Mouse (Mus musculus) testis, postnatal 14 days (tissue): ENCODE results near the gene Ang2.
"Not testable (repeated sequence)": the region's sequence is repeated elsewhere in the genome, so short reads cannot be mapped to it uniquely, and the experiment has no call there.

Source experiments
- DNase-seq: peaks from one replicate; pipeline ENCODE4 v3.0.0; 2021; ENCODE audit warnings: low spot score

Ang2 gene

GRCm38 (mm10) chr14:51199098-51200023 lies at the start of gene Ang2:
Ang2 (minus strand) TSS chr14:51199148.
- DNase-seq: no peak

GRCm38 (mm10) chr14:51247736-51248135 lies 48.8 kb upstream of the Ang2 start:
- DNase-seq: no peak

GRCm38 (mm10) chr14:51240899-51241298 lies 42.0 kb upstream of the Ang2 start:
- no peak for DNase-seq

GRCm38 (mm10) chr14:51237488-51237887 lies 38.5 kb upstream of the Ang2 start:
- not testable (repeated sequence) for DNase-seq

GRCm38 (mm10) chr14:51229657-51230056 lies 30.7 kb upstream of the Ang2 start:
- not testable (repeated sequence) for DNase-seq

GRCm38 (mm10) chr14:51220075-51220474 lies 21.1 kb upstream of the Ang2 start:
- DNase-seq: not testable (repeated sequence)

GRCm38 (mm10) chr14:51203115-51203514 lies 4.2 kb upstream of the Ang2 start, which contains the start of gene Ear14:
Ear14 (plus strand) TSS chr14:51203391.
- DNase-seq: no peak

GRCm38 (mm10) chr14:51200466-51200865 lies 1.5 kb upstream of the Ang2 start:
- DNase-seq: no peak

GRCm38 (mm10) chr14:51200054-51200453 lies 1.1 kb upstream of the Ang2 start:
- DNase-seq: no peak

- no peak for DNase-seq
These were observed 3.3 kb downstream of the Ang2 start for GRCm38 (mm10) chr14:51195681-51196080.

- DNase-seq: not testable (repeated sequence)
These were observed 17.9 kb downstream of the Ang2 start for GRCm38 (mm10) chr14:51181051-51181450.

- no peak for DNase-seq
These were observed 25.1 kb downstream of the Ang2 start for GRCm38 (mm10) chr14:51173843-51174242.

- not testable (repeated sequence) for DNase-seq
These were observed 26.0 kb downstream of the Ang2 start for GRCm38 (mm10) chr14:51172947-51173346.

GRCm38 (mm10) chr14:51172095-51172865 lies 26.7 kb downstream of the Ang2 start:
- DNase-seq: not testable (repeated sequence)

- no peak for DNase-seq
These were observed 32.9 kb downstream of the Ang2 start for GRCm38 (mm10) chr14:51166068-51166467.

GRCm38 (mm10) chr14:51165435-51165834 lies 33.5 kb downstream of the Ang2 start:
- no peak for DNase-seq

- DNase-seq: not testable (repeated sequence)
These were observed 35.6 kb downstream of the Ang2 start for GRCm38 (mm10) chr14:51163323-51163722.

GRCm38 (mm10) chr14:51161976-51162375 lies 37.0 kb downstream of the Ang2 start, which contains the start of gene Rnase2b:
Rnase2b (plus strand) TSS chr14:51162260.
- DNase-seq: not testable (repeated sequence)

- no peak for DNase-seq
These were observed 41.9 kb downstream of the Ang2 start for GRCm38 (mm10) chr14:51157072-51157471.

GRCm38 (mm10) chr14:51156736-51157068 lies 42.2 kb downstream of the Ang2 start:
- DNase-seq: no peak

GRCm38 (mm10) chr14:51156056-51156735 lies 42.8 kb downstream of the Ang2 start:
- DNase-seq: no peak

- DNase-seq: no peak
These were observed 46.6 kb downstream of the Ang2 start for GRCm38 (mm10) chr14:51152249-51152870.
